Mouse (Mus musculus) ES-Bruce4 (cell line): ENCODE measurements around the gene Cd2bp2. TPM values are rescaled to one million over a fixed set of nuclear protein-coding genes. Genes with fewer than 3 reads are reported as not detected.
A peak's percentile ranks its signal among the peaks of the same experiment; 100 is the strongest.

Experiments
- H3K27ac ChIP-seq: 2 replicates; pipeline ENCODE4 v1.5.1; 2012; ENCODE audit warnings: low read length, inconsistent platforms; ENCODE audit not compliant: insufficient read depth
- H3K27me3 ChIP-seq: 2 replicates; pipeline ENCODE4 v1.6.1; 2012; ENCODE audit warnings: mild to moderate bottlenecking, low read length, inconsistent platforms; ENCODE audit not compliant: control insufficient read depth, poor library complexity, insufficient read depth, severe bottlenecking
- H3K36me3 ChIP-seq: 2 replicates; pipeline ENCODE4 v1.6.1; 2012; ENCODE audit warnings: inconsistent platforms, mild to moderate bottlenecking, low read length, moderate library complexity; ENCODE audit not compliant: control insufficient read depth, poor library complexity, insufficient read depth, severe bottlenecking
- H3K4me1 ChIP-seq: one replicate; pipeline ENCODE4 v1.8.1; 2011; ENCODE audit warnings: low read length; ENCODE audit not compliant: control insufficient read depth, insufficient read depth
- H3K4me3 ChIP-seq: 2 replicates; pipeline ENCODE4 v1.5.1; 2011; ENCODE audit warnings: low read depth, mild to moderate bottlenecking, low read length
- H3K9ac ChIP-seq: 2 replicates; pipeline ENCODE4 v1.6.1; 2012; ENCODE audit warnings: low read depth, mild to moderate bottlenecking, inconsistent platforms; ENCODE audit not compliant: poor library complexity, severe bottlenecking
- H3K9me3 ChIP-seq: replicated peaks from 2 replicates; pipeline ENCODE4 v1.6.1; 2012; ENCODE audit warnings: mild to moderate bottlenecking, low read length, inconsistent platforms; ENCODE audit not compliant: control insufficient read depth, poor library complexity, insufficient read depth, severe bottlenecking
- CTCF ChIP-seq: IDR thresholded peaks from one replicate; pipeline ENCODE4 v1.8.1; 2011; ENCODE audit warnings: low read depth, low read length
- EP300 ChIP-seq: IDR thresholded peaks from 2 replicates; pipeline ENCODE4 v1.6.1; 2011; ENCODE audit warnings: low read depth, low read length; ENCODE audit not compliant: insufficient read depth
- POLR2A ChIP-seq: IDR thresholded peaks from one replicate; pipeline ENCODE4 v1.8.1; 2011; ENCODE audit warnings: low read length; ENCODE audit not compliant: insufficient read depth
- polyA plus RNA-seq: library from polyadenylated mRNA; stranded (reverse); fragments of >200 nt; gene quantifications from 2 replicates; pipeline ENCODE4 v1.2.4, GENCODE M21; 2011; ENCODE audit warnings: low read depth; ENCODE audit not compliant: missing spikeins, insufficient read depth, insufficient read length

Gene Cd2bp2
- polyA plus RNA-seq, 1 experiment: 120 TPM

DNA sequence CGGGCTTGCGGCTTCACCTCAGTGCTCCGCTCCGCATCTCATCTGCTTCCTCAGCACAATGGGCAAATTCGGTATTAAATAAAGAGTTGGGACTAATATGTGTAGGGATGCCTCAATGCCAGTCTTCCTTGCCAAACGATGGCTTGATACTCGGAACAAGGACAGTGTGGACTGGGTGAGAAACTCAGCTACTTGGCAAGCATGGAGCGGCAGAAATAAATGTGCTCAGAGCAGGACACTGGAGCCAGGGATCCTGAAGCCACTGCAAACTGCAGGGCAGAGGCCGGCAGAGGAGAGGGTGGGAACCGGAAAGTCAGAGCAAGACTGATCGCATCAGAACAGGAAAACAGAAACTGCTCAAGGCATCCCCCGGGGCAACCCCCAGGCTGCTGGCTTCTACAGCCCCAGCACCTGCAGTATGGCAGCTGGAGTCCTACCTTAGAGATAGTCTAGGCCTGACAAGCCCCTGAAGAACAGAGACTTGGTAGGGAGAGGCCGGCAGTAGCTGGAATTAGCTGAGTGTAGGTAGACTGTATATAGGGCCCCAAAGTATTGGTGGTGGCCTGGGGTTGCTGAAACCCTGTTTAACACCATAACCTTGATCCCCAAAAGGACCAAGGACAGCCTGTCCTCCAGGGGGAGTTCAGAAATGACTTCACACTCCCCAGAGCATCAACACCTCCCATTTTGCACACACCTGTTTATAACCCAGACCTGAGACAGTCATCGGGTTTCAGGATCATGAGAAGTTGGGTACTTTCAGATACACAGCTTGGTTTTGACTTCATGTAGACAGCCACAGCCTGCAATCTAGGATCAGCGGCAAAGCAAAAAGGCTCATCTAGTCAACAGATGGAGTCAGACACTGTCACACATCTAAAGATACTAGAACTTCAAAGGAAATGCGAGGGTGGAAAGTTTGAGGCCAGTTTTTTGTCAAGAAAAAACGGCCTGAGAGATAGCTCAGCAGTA is 7.3 kb downstream of the Cd2bp2 start:
- Histone ChIP-seq H3K4me1 (peaks cover 2% of the 10 kb centered on the region), H3K4me3 (0 out of 2 replicates have a peak overlapping the region, but pooled peaks have one; percentile 5), H3K9ac (peak overlapping the region; percentile 13; the same call in 1 of the 2 replicates), H3K36me3 (peaks cover 24% of the 10 kb centered on the region), H3K27ac (peak overlapping the region; percentile 47), H3K27me3 (no peaks in the 10 kb centered on the region), H3K9me3 (no peaks in the 10 kb centered on the region)
- TF ChIP-seq CTCF (no peak), EP300 (no peak), POLR2A (no peak)

DNA sequence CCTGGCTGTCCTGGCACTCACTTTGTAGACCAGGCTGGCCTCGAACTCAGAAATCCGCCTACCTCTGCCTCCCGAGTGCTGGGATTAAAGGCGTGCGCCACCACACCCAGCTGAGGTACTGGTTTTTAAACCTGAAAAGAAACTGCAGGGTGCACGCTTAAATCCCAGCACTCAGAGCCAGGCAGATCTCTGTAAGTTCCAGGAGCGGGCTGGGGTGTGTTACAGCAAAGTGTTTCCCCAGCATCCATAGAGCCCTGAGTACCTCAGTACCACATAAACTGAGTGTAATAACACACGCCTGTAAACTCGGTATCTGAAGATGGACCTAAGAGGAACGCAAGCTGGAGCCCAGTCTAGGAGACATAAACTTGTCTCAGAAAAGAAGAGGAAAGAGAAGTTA is 8.5 kb downstream of the Cd2bp2 start:
- no peaks in the 10 kb centered on the region for H3K9me3 ChIP-seq
- H3K4me3 ChIP-seq: no peak overlapping the region
- peaks cover 11% of the 10 kb centered on the region for H3K36me3 ChIP-seq
- H3K4me1 ChIP-seq: peaks cover 2% of the 10 kb centered on the region
- peak overlapping the region; percentile 55 for H3K27ac ChIP-seq
- TF ChIP-seq CTCF (no peak), POLR2A (no peak), EP300 (no peak)
- H3K9ac ChIP-seq: no peak overlapping the region
- no peaks in the 10 kb centered on the region for H3K27me3 ChIP-seq

DNA sequence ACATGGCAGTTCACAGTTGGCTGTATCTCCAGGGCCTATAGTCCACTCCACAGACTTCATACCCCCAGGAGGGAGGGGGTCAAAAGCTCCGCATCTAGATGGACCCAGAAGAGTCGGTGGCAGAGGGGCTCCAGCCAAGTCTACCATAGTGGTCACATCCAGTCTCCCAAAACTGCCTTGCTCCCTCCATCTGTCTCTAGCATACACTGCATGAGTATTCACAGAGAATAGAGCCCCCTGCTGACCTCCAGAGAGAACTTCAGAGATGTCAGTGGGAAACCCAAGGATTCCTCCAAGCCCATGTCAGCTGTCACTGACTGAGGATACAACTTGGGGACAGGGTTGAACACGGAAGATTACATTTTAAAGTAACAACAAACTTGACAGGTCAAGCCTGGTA is 10.2 kb downstream of the Cd2bp2 start:
- H3K9ac ChIP-seq: no peak overlapping the region
- no peak overlapping the region for H3K27ac ChIP-seq
- no peak overlapping the region for H3K4me3 ChIP-seq
- TF ChIP-seq CTCF (peak; percentile 16), POLR2A (no peak)
- H3K27me3 ChIP-seq: no peaks in the 10 kb centered on the region
- H3K4me1 ChIP-seq: peaks cover 2% of the 10 kb centered on the region
- H3K36me3 ChIP-seq: no peaks in the 10 kb centered on the region
- no peaks in the 10 kb centered on the region for H3K9me3 ChIP-seq

DNA sequence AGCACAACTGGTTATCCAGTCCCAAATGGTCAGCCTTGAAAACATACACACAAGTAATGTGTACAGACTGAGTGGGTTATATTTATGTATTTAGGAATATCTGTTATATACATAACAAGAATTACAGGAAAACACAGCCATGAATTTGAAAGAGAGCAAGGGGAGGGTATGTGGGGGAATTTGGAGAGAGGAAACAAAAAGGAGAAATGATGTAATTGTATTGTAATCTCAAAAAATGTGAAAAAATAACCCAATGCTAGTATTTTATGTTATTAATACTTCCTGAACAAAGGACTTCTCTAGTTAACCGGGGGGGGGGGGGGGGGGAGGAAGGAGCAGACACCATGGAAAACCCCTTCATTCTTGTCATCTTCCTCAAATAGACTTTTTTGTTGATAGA is 11.1 kb downstream of the Cd2bp2 start:
- Histone ChIP-seq H3K4me1 (peaks cover 2% of the 10 kb centered on the region), H3K9ac (no peak overlapping the region), H3K27me3 (no peaks in the 10 kb centered on the region), H3K36me3 (no peaks in the 10 kb centered on the region), H3K9me3 (no peaks in the 10 kb centered on the region), H3K27ac (no peak overlapping the region), H3K4me3 (no peak overlapping the region)
- TF ChIP-seq CTCF: no peak
- TF ChIP-seq POLR2A: no peak
- no peak for TF ChIP-seq EP300

DNA sequence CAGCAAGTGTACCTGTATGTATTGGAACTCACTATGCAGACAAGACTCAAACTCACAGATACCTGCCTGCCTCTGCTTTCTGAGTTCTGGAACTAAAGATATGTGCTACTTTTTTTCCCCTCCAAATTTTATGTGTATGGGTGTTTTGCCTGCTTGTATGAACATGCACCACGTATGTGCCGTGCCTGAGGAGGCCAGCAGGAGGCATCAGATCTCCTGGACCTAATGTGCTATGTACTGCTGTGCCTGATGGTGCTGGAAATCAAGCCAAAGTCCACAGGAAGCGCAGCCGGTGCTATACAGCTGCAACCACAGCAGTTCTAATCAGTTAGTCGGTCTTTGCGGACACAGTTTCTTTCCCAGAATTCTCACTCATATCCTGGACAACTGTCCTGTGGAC is 12.0 kb downstream of the Cd2bp2 start:
- no peaks in the 10 kb centered on the region for H3K27me3 ChIP-seq
- H3K4me1 ChIP-seq: peaks cover 2% of the 10 kb centered on the region
- TF ChIP-seq POLR2A (no peak), EP300 (peak; percentile 52; the same call in 1 of the 2 replicates), CTCF (peak; percentile 79)
- no peak overlapping the region for H3K4me3 ChIP-seq
- H3K9me3 ChIP-seq: no peaks in the 10 kb centered on the region
- H3K36me3 ChIP-seq: no peaks in the 10 kb centered on the region
- no peak overlapping the region for H3K9ac ChIP-seq
- H3K27ac ChIP-seq: no peak overlapping the region

DNA sequence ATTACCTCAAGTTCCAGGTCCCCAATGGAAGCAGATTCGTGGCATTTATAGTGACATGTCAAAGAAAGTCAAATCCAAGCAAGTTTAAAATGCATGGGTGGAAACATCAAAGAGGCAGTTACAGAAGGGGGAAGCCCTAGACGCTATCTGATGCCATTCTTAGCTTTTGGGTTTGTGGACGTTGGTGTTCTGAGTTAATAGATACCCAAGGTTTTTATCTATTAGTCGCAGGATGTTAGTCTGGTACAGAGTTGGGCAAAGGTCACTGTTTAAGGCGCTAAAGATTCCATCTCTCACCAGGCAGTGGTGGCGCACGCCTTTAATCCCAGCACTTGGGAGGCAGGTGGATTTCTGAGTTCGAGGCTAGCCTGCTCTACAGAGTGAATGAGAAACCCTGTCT is 12.5 kb downstream of the Cd2bp2 start:
- Histone ChIP-seq H3K4me1 (peaks cover 2% of the 10 kb centered on the region), H3K27ac (no peak overlapping the region), H3K9me3 (no peaks in the 10 kb centered on the region), H3K27me3 (no peaks in the 10 kb centered on the region), H3K4me3 (no peak overlapping the region), H3K36me3 (no peaks in the 10 kb centered on the region), H3K9ac (no peak overlapping the region)
- TF ChIP-seq EP300 (no peak), POLR2A (no peak), CTCF (no peak)
